Mouse (Mus musculus) brown adipose tissue, adult 24 weeks (tissue): ENCODE results near the gene Appl2. TPM values are rescaled to one million over a fixed set of nuclear protein-coding genes. Genes with fewer than 3 reads are reported as not detected.
"Not testable (repeated sequence)": the region's sequence is repeated elsewhere in the genome, so short reads cannot be mapped to it uniquely, and the experiment has no call there.

Experiments
- H3K27ac ChIP-seq: fragments of 200-500 bp; replicated peaks from 2 replicates; pipeline ENCODE4 v1.5.1; 2012; ENCODE audit warnings: low read depth, mild to moderate bottlenecking, low read length
- H3K4me1 ChIP-seq: fragments of 200-500 bp; 2 replicates; pipeline ENCODE4 v1.6.1; 2012; ENCODE audit warnings: low read length, mixed read lengths; ENCODE audit not compliant: control insufficient read depth, insufficient read depth, insufficient read length
- H3K4me3 ChIP-seq: fragments of 200-500 bp; 2 replicates; pipeline ENCODE4 v1.5.1; 2012; ENCODE audit warnings: low read depth, mild to moderate bottlenecking, low read length, moderate library complexity; ENCODE audit not compliant: insufficient read depth
- polyA plus RNA-seq: library from polyadenylated mRNA; stranded (reverse); fragments of >200 nt; gene quantifications from 2 replicates; pipeline ENCODE4 v1.2.4, GENCODE M21; 2012; ENCODE audit not compliant: missing spikeins, insufficient read depth, insufficient read length

Gene Appl2
- polyA plus RNA-seq, result 15.2 and 19.1 TPM in 2 replicates

GRCm38 (mm10) chr10:83648131-83649020 lies at the start of gene Appl2:
TSS of gene Appl2 (minus strand) at chr10:83648738.
- H3K4me1 ChIP-seq, result peaks cover 13% of the 10 kb centered on the region

GRCm38 (mm10) chr10:83696226-83696625 lies 47.7 kb upstream of the Appl2 start:
- no peaks in the 10 kb centered on the region for H3K4me1 ChIP-seq
- H3K4me3 ChIP-seq, result no peak overlapping the region
- H3K27ac ChIP-seq, result no peak overlapping the region

More at GRCm38 (mm10) chr10:83648131-83649020, at the start of gene Appl2:
- Histone ChIP-seq H3K27ac (peak within 1 kb of the TSS; percentile 77), H3K4me3 (peak within 1 kb of the TSS; percentile 100)

- no peak overlapping the region for H3K27ac ChIP-seq
- H3K4me3 ChIP-seq, result no peak overlapping the region
- H3K4me1 ChIP-seq, result no peaks in the 10 kb centered on the region
Observed at GRCm38 (mm10) chr10:83692175-83692895, 43.8 kb upstream of the Appl2 start.

GRCm38 (mm10) chr10:83688215-83688614 lies 39.7 kb upstream of the Appl2 start:
- H3K27ac ChIP-seq, result no peak overlapping the region
- H3K4me1 ChIP-seq, result no peaks in the 10 kb centered on the region
- H3K4me3 ChIP-seq, result no peak overlapping the region

DNA sequence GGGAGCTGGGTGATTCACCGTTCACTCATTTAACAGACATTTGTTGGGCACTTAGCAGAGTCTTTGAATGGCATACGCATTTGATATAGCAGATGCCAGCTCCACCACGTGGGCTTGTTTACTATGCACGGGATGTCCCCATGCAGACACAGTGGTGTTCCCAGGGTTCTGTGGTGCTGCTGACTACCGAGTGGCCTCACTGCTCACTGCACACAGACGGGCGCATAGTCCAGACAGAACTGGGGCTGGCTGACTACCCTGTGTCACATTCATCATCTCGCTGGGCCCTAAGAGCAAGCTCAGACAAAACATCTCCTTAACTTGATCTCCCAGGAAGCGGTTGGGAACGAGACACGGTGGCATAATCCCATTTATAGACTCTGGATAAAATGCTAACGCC lies 32.8 kb upstream of the Appl2 start:
- H3K4me1 ChIP-seq, result no peaks in the 10 kb centered on the region
- no peak overlapping the region for H3K27ac ChIP-seq
- no peak overlapping the region for H3K4me3 ChIP-seq

GRCm38 (mm10) chr10:83666556-83666955 lies 18.0 kb upstream of the Appl2 start:
- Histone ChIP-seq H3K4me1 (no peaks in the 10 kb centered on the region), H3K4me3 (no peak overlapping the region), H3K27ac (no peak overlapping the region)

GRCm38 (mm10) chr10:83661925-83662324 lies 13.4 kb upstream of the Appl2 start:
- H3K4me1 ChIP-seq, result no peaks in the 10 kb centered on the region
- no peak overlapping the region for H3K4me3 ChIP-seq
- H3K27ac ChIP-seq, result no peak overlapping the region

GRCm38 (mm10) chr10:83660605-83661004 lies 12.1 kb upstream of the Appl2 start:
- Histone ChIP-seq H3K27ac (no peak overlapping the region), H3K4me1 (no peaks in the 10 kb centered on the region), H3K4me3 (no peak overlapping the region)

GRCm38 (mm10) chr10:83654591-83654990 lies 6.1 kb upstream of the Appl2 start:
- Histone ChIP-seq H3K27ac (no peak overlapping the region), H3K4me1 (no peaks in the 10 kb centered on the region), H3K4me3 (no peak overlapping the region)

GRCm38 (mm10) chr10:83652205-83652866 lies 3.8 kb upstream of the Appl2 start:
- not testable (repeated sequence) for H3K4me1 ChIP-seq, H3K27ac ChIP-seq, H3K4me3 ChIP-seq

DNA sequence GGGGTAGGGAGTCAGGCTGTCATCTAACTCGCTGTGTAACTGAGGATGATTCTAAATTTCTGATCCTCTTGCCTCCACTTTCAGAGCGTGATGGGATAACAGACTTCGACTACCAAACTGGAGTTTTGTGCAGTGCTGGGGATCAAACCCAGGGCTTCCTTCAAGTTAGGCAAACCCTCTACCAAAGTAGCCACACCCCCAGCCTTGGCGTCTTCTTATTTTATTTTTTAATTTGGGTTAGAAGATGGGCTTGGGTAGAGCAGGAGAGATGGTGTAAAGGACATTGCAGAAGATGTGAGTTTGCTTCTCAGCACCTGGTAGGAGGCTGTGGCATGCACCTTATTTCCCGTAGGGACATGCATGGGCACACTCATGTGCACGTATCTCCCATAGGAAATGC lies 499 bp upstream of the Appl2 start:
- peaks cover 13% of the 10 kb centered on the region for H3K4me1 ChIP-seq
- H3K4me3 ChIP-seq, result peak overlapping the region; percentile 100
- H3K27ac ChIP-seq, result peak overlapping the region; percentile 77; the same call in 1 of the 2 replicates

DNA sequence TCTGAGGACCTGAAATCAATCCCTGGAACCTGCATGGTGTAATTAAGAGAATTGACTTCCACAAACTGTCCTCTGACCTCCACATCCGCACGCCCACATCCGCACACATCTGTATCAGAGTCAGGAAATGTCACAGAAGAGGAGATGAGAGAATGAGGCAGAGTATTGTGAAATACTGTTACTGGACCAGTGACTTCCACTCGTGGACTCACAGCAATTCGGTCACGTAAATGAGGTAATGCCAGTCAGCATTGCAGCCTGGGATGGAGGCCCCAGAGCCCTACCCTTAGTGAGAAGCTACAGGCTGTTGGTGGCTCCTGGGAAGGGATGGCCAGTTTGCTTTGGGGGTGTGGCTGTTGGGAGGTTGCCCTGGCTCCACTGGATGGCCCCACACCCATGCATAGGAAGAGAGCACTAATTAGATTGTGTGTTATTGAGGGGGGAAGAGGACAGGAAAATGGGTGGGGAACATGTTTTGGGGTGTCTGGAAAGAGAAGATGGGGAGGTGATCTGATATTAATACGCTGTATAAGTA lies 2.1 kb downstream of the Appl2 start:
- no peak overlapping the region for H3K27ac ChIP-seq
- H3K4me3 ChIP-seq, result no peak overlapping the region
- H3K4me1 ChIP-seq, result peaks cover 13% of the 10 kb centered on the region

- Histone ChIP-seq H3K4me3 (no peak overlapping the region), H3K27ac (no peak overlapping the region), H3K4me1 (peaks cover 13% of the 10 kb centered on the region)
Observed at GRCm38 (mm10) chr10:83645716-83645990, 2.9 kb downstream of the Appl2 start.

DNA sequence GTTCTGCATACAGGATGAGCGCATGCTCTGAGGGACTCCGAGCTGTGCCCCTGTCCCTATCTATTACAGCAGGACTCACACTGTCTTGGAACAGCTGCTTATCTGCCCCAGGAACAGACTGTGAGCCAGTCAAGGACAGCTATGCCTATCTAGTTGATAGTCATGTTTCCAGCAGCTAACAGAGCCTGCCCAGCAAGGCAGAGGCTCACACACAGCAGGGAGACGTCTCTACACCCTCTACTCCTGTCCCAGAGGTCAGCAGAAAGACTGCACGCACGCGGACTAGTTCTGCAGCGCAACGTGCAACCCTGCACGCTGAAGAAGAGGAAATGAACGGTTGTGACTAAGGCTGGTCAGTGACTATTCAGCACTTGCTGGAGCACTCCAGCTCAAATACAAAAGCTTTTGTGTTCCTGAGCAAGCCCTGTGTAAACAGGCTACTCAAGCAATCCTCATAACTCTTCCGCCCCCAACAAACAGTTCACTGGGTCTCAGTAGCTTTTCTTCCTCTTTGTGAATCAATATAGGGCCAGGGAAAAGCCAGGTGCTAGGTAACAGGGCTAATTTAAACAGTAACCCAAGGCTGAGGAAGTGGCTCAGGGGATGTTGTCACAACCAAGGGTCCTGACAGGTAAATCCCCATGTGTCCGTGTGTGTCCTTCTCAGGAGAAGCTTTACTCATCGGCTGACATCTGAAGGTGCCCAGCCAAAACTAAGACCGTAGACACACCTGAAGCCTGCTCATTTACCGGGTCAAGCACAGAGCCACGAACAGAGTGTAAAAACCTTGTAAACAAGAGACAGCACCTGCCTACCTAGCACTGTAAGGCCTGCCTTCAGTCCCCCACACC lies 3.4 kb downstream of the Appl2 start:
- Histone ChIP-seq H3K4me1 (peaks cover 13% of the 10 kb centered on the region), H3K27ac (peak overlapping the region; percentile 20; the same call in 1 of the 2 replicates), H3K4me3 (no peak overlapping the region)
